Comparison of ENCODE assay signal across 8 mouse cellular contexts in the genomic region with DNA sequence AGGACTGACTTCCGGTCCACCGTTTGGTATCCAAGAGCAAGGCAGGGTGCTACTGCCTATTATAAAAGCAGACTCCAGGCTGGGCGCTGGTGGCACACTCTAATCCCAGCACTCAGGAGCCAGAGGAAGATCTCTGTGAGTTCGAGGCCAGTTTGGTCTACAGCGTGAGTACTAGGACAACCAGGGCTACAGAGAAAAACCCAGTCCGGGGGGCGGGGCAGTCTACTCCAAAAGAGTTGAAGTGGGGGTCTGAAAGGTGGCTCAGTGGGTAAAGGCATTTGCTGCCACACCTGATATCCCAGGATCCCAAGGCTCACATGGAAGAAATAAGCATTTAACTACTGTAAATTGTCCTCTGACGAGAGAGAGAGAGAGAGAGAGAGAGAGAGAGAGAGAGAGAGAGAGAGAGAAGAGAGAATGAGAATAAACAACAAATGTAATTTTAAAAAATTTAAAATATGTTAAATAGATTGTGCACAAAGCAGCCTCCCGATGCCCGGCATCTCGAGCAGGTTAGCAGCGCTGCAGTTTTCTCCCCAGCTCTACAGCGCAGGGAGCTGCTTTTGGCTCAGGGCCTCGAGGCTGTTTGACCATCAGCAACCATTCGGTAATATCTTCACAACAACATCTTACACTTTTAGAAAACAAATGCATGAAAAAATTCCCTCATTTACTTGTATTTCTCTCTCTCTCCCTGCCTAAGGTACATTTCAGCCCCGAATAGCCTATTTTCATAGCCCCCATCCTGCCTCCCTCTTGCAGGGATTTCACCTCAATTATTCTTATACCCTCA. TPM values are rescaled to one million over a fixed set of nuclear protein-coding genes. Genes with fewer than 3 reads are reported as not detected.
DNase-seq lines count a peak whose midpoint lies in the region; ATAC-seq lines count a peak whose summit lies in the region.

No protein-coding gene starts in this region.

- no peak overlapping the region for H3K9ac ChIP-seq in heart, embryonic 12.5 days
- 0 out of 2 replicates have a peak overlapping the region, but pooled peaks have one; percentile 45 for H3K9ac ChIP-seq in hindbrain, embryonic 11.5 days (ENCODE audit: low read depth, low read length)
- H3K9ac ChIP-seq in midbrain, embryonic 12.5 days (replicated peaks) = peak overlapping the region; percentile 45; the same call in 1 of the 2 replicates

- peaks cover 85% of the 10 kb centered on the region for H3K27me3 ChIP-seq in heart, embryonic 12.5 days (replicated peaks)
- peaks cover 47% of the 10 kb centered on the region for H3K27me3 ChIP-seq in hindbrain, embryonic 11.5 days (ENCODE audit: control insufficient read depth, insufficient read depth, low read length)
- H3K27me3 ChIP-seq in midbrain, embryonic 12.5 days = peaks cover 83% of the 10 kb centered on the region

- 15% methylated on average over 16 of the region's 16 CpGs for WGBS in heart, embryonic 12.5 days
- 14% methylated on average over 16 of the region's 16 CpGs for WGBS in hindbrain, embryonic 11.5 days
- WGBS in midbrain, embryonic 12.5 days = 20% methylated on average over 16 of the region's 16 CpGs

- no peaks in the 10 kb centered on the region for H3K36me3 ChIP-seq in heart, embryonic 12.5 days
- H3K36me3 ChIP-seq in hindbrain, embryonic 11.5 days (ENCODE audit: control insufficient read depth, insufficient read depth, low read length) = no peaks in the 10 kb centered on the region
- H3K36me3 ChIP-seq in midbrain, embryonic 12.5 days = no peaks in the 10 kb centered on the region

- peak overlapping the region; percentile 56 for H3K4me3 ChIP-seq in heart, embryonic 12.5 days
- peak overlapping the region; percentile 44; the same call in 1 of the 2 replicates for H3K4me3 ChIP-seq in hindbrain, embryonic 11.5 days (ENCODE audit: low read depth, low read length)
- H3K4me3 ChIP-seq in midbrain, embryonic 12.5 days = peak overlapping the region; percentile 48

- H3K9me3 ChIP-seq in heart, embryonic 12.5 days (replicated peaks) = no peaks in the 10 kb centered on the region
- H3K9me3 ChIP-seq in hindbrain, embryonic 11.5 days (ENCODE audit: control insufficient read depth, low read length) = no peaks in the 10 kb centered on the region
- no peaks in the 10 kb centered on the region for H3K9me3 ChIP-seq in midbrain, embryonic 12.5 days

- peaks cover 16% of the 10 kb centered on the region for H3K4me1 ChIP-seq in heart, embryonic 12.5 days (replicated peaks)
- H3K4me1 ChIP-seq in hindbrain, embryonic 11.5 days (replicated peaks; ENCODE audit: control insufficient read depth, insufficient read depth, low read length) = peaks cover 7% of the 10 kb centered on the region
- peaks cover 23% of the 10 kb centered on the region; the same call in 1 of the 2 replicates for H3K4me1 ChIP-seq in midbrain, embryonic 12.5 days

- DNase-seq in heart, adult 18-20 months = no peak
- peak; percentile 53 for DNase-seq in cerebellum, adult 9-11 months
- DNase-seq in hindbrain, embryonic 11.5 days (ENCODE audit: low spot score) = no peak
- no peak for DNase-seq in adrenal gland, postnatal 36 days
- no peak for DNase-seq in layer of hippocampus, postnatal 36 days
- no peak for DNase-seq in kidney, postnatal 10 days

- no peak for ATAC-seq in heart, embryonic 12.5 days (ENCODE audit: insufficient number of reproducible peaks, low FRiP score)
- no peak for ATAC-seq in hindbrain, embryonic 11.5 days (ENCODE audit: low FRiP score)
- no peak for ATAC-seq in midbrain, embryonic 12.5 days (ENCODE audit: low FRiP score, low read depth)

- peak overlapping the region; percentile 93 for H3K4me2 ChIP-seq in heart, embryonic 12.5 days
- H3K4me2 ChIP-seq in hindbrain, embryonic 11.5 days (replicated peaks; ENCODE audit: low read depth, low read length) = peak overlapping the region; percentile 87
- H3K4me2 ChIP-seq in midbrain, embryonic 12.5 days (replicated peaks) = peak overlapping the region; percentile 85

- H3K27ac ChIP-seq in heart, embryonic 12.5 days (ENCODE audit: poor library complexity, severe bottlenecking) = no peak overlapping the region
- no peak overlapping the region for H3K27ac ChIP-seq in hindbrain, embryonic 11.5 days (ENCODE audit: low read depth, low read length)
- no peak overlapping the region for H3K27ac ChIP-seq in midbrain, embryonic 12.5 days (replicated peaks)

RNA-seq across cellular contexts. Expression of a gene that starts 0.9 kb away (rescaled TPM):
- polyA plus RNA-seq in heart, embryonic 12.5 days (2016; fragmentation: Nextera tagmentation; extraction: Ambion mirVana) = 0.23 and 0.86 TPM in 2 replicates
- total RNA-seq in heart, adult 18-20 months (2021) = not detected
- polyA plus RNA-seq in hindbrain, embryonic 11.5 days (2014; fragmentation: Nextera tagmentation; extraction: Ambion mirVana) = 3.0 and 4.1 TPM in 2 replicates
- 2.7 and 3.5 TPM in 2 replicates for polyA plus RNA-seq in midbrain, embryonic 12.5 days (2016; fragmentation: Nextera tagmentation; extraction: Ambion mirVana)
- total RNA-seq in adrenal gland, postnatal 36 days (2021) = under 1 TPM; 0.07 to 0.36 TPM
- total RNA-seq in layer of hippocampus, postnatal 36 days (2021) = 10 to 100 TPM; 21.4 to 23.5 TPM

Comparison
In these comparisons a context has a peak if more than half of its experiments do, and no peak if none do; other contexts are left out.
1. RNA of a gene that starts 0.9 kb away (total RNA-seq): 21.4 to 23.5 TPM in layer of hippocampus, postnatal 36 days; 0.07 to 0.36 TPM in adrenal gland, postnatal 36 days and not detected in heart, adult 18-20 months; every median in the first group is over 10 times any median in the second.
2. Peak in every context shown above with its lines, with median percentiles within 50 percentile points of each other: H3K4me2 ChIP-seq and H3K4me3 ChIP-seq.